Mouse (Mus musculus): Measurements from ENCODE around the gene Relt.
A peak's percentile ranks its signal among the peaks of the same experiment; 100 is the strongest.

The Relt gene

GRCm38 (mm10) chr7:100844385-100845025 lies 18.7 kb downstream of the Relt start:
- no peak for DNase-seq

- DNase-seq: no peak
Observed at GRCm38 (mm10) chr7:100843866-100844265, 19.4 kb downstream of the Relt start.

GRCm38 (mm10) chr7:100842175-100842574 lies 21.1 kb downstream of the Relt start:
- no peak for DNase-seq

- no peak for DNase-seq
Observed at GRCm38 (mm10) chr7:100841608-100842007, 21.6 kb downstream of the Relt start.

GRCm38 (mm10) chr7:100840906-100841305 lies 22.3 kb downstream of the Relt start:
- DNase-seq: no peak

- no peak for DNase-seq
Observed at GRCm38 (mm10) chr7:100839632-100840402, 23.4 kb downstream of the Relt start.

GRCm38 (mm10) chr7:100837701-100838100 lies 25.5 kb downstream of the Relt start:
- no peak for DNase-seq

GRCm38 (mm10) chr7:100836657-100837056 lies 26.6 kb downstream of the Relt start:
- DNase-seq: no peak

- DNase-seq: no peak
Observed at GRCm38 (mm10) chr7:100835711-100836110, 27.5 kb downstream of the Relt start.

GRCm38 (mm10) chr7:100835168-100835567 lies 28.1 kb downstream of the Relt start:
- DNase-seq: peak; percentile 44 to 53

GRCm38 (mm10) chr7:100833859-100834258 lies 29.4 kb downstream of the Relt start:
- no peak for DNase-seq

GRCm38 (mm10) chr7:100828549-100828948 lies 34.7 kb downstream of the Relt start:
- no peak for DNase-seq

GRCm38 (mm10) chr7:100824661-100825060 lies 38.6 kb downstream of the Relt start:
- DNase-seq: no peak

- DNase-seq: peak; percentile 32 to 33
Observed at GRCm38 (mm10) chr7:100818401-100819064, 44.7 kb downstream of the Relt start.

- no peak for DNase-seq
Observed at GRCm38 (mm10) chr7:100817442-100817760, 45.8 kb downstream of the Relt start.

- peak in 1 of 2 experiments; percentile 3 for DNase-seq
Observed at GRCm38 (mm10) chr7:100816759-100817441, 46.3 kb downstream of the Relt start.

- no peak for DNase-seq
Observed at GRCm38 (mm10) chr7:100815900-100816570, 47.2 kb downstream of the Relt start.

- no peak for DNase-seq
Observed at GRCm38 (mm10) chr7:100812641-100813040, 50.6 kb downstream of the Relt start.

- DNase-seq: no peak
Observed at GRCm38 (mm10) chr7:100811912-100812311, 51.3 kb downstream of the Relt start.

GRCm38 (mm10) chr7:100805391-100805790 lies 57.9 kb downstream of the Relt start:
- DNase-seq: no peak

GRCm38 (mm10) chr7:100798810-100799209 lies 64.4 kb downstream of the Relt start:
- no peak for DNase-seq

Data from B cell, adult 2 months (primary cell).